Mouse (Mus musculus) liver, embryonic 13.5 days (tissue): Measurements from ENCODE around the gene Tex14. TPM values are rescaled to one million over a fixed set of nuclear protein-coding genes. Genes with fewer than 3 reads are reported as not detected.
A peak's percentile ranks its signal among the peaks of the same experiment; 100 is the strongest.

ENCODE experiments used
- ATAC-seq: fragments of 200-750 bp; cut with Nextera tagmentation; 2 replicates; pipeline ENCODE4 v1.8.0; 2017; ENCODE audit warnings: low read depth, mild to moderate bottlenecking, moderate number of reproducible peaks, moderate library complexity
- DNase-seq: peaks from one replicate; pipeline ENCODE4 v3.0.0; 2022
- H3K27ac ChIP-seq: fragments of 300-500 bp; sonication (generic); 2 replicates; pipeline ENCODE4 v1.5.1; 2015; ENCODE audit warnings: moderate library complexity, mild to moderate bottlenecking, inconsistent platforms
- H3K27me3 ChIP-seq: fragments of 300-500 bp; sonication (generic); 2 replicates; pipeline ENCODE4 v1.6.1; 2015; ENCODE audit warnings: mild to moderate bottlenecking, inconsistent platforms
- H3K36me3 ChIP-seq: fragments of 300-500 bp; sonication (generic); 2 replicates; pipeline ENCODE4 v1.6.1; 2015; ENCODE audit warnings: mild to moderate bottlenecking, inconsistent platforms
- H3K4me1 ChIP-seq: fragments of 300-500 bp; sonication (generic); replicated peaks from 2 replicates; pipeline ENCODE4 v1.6.1; 2015; ENCODE audit warnings: inconsistent platforms
- H3K4me2 ChIP-seq: fragments of 300-500 bp; sonication (generic); 2 replicates; pipeline ENCODE4 v1.6.1; 2015; ENCODE audit warnings: inconsistent platforms, mild to moderate bottlenecking, moderate library complexity
- H3K4me3 ChIP-seq: fragments of 300-500 bp; sonication (generic); replicated peaks from 2 replicates; pipeline ENCODE4 v1.5.1; 2015; ENCODE audit warnings: mild to moderate bottlenecking, inconsistent platforms
- H3K9ac ChIP-seq: fragments of 300-500 bp; sonication (generic); 2 replicates; pipeline ENCODE4 v1.6.1; 2015; ENCODE audit warnings: mild to moderate bottlenecking, inconsistent platforms
- H3K9me3 ChIP-seq: fragments of 300-500 bp; sonication (generic); replicated peaks from 2 replicates; pipeline ENCODE4 v1.6.1; 2016; ENCODE audit warnings: inconsistent platforms
- WGBS: fragments of 180-500 bp; shearing (Covaris S2); methylation state at CpG from one replicate; pipeline ENCODE4 v1.1.7; 2015; ENCODE audit not compliant: insufficient replicate concordance; 5-methylcytosine and 5-hydroxymethylcytosine counted together
- polyA plus RNA-seq: library from polyadenylated mRNA; unstranded; fragments of >200 nt; fragmentation: Nextera tagmentation; extraction: Ambion mirVana; gene quantifications from 2 replicates; pipeline ENCODE4 v1.2.1, GENCODE M21; 2015

The Tex14 gene
- polyA plus RNA-seq, 1 experiment from 2014 or later: 0.10 TPM

- H3K4me3 ChIP-seq: peak overlapping the region; percentile 64
- DNase-seq (peak; percentile 65), ATAC-seq (peak; percentile 86)
- no peaks in the 10 kb centered on the region; the same call in none of the 2 replicates for H3K27me3 ChIP-seq
- peak overlapping the region; percentile 67 for H3K9ac ChIP-seq
- under 1% methylated on average over 40 of the region's 40 CpGs for WGBS
- peak overlapping the region; percentile 87 for H3K4me2 ChIP-seq
- peaks cover 24% of the 10 kb centered on the region for H3K4me1 ChIP-seq
- 0 out of 2 replicates have a peak overlapping the region, but pooled peaks have one; percentile 2 for H3K27ac ChIP-seq
- no peaks in the 10 kb centered on the region for H3K9me3 ChIP-seq
- H3K36me3 ChIP-seq: no peaks in the 10 kb centered on the region
Measured at GRCm38 (mm10) chr11:87578249-87578962, 173.5 kb downstream of the Tex14 start.

GRCm38 (mm10) chr11:87578963-87579601 is 174.2 kb downstream of the Tex14 start:
- no peaks in the 10 kb centered on the region for H3K9me3 ChIP-seq
- H3K4me3 ChIP-seq: peak overlapping the region; percentile 64
- H3K27ac ChIP-seq: peak overlapping the region; percentile 20; the same call in 1 of the 2 replicates
- ATAC-seq: peak; percentile 57
- H3K36me3 ChIP-seq: no peaks in the 10 kb centered on the region
- H3K9ac ChIP-seq: peak overlapping the region; percentile 67
- H3K27me3 ChIP-seq: no peaks in the 10 kb centered on the region; the same call in none of the 2 replicates
- DNase-seq: peak; percentile 8
- H3K4me1 ChIP-seq: peaks cover 24% of the 10 kb centered on the region
- H3K4me2 ChIP-seq: peak overlapping the region; percentile 87
- 13% methylated on average over 10 of the region's 10 CpGs for WGBS

GRCm38 (mm10) chr11:87579713-87580112 is 174.8 kb downstream of the Tex14 start:
- no peak for ATAC-seq
- WGBS: 42% methylated on average over 1 of the region's 1 CpGs
- no peak for DNase-seq
- no peaks in the 10 kb centered on the region for H3K36me3 ChIP-seq
- no peaks in the 10 kb centered on the region for H3K9me3 ChIP-seq
- no peak overlapping the region for H3K4me3 ChIP-seq
- H3K9ac ChIP-seq: peak overlapping the region; percentile 18; the same call in 1 of the 2 replicates
- H3K4me2 ChIP-seq: peak overlapping the region; percentile 87
- no peaks in the 10 kb centered on the region; the same call in 1 of the 2 replicates for H3K27me3 ChIP-seq
- H3K4me1 ChIP-seq: peaks cover 24% of the 10 kb centered on the region
- 0 out of 2 replicates have a peak overlapping the region, but pooled peaks have one; percentile 20 for H3K27ac ChIP-seq

GRCm38 (mm10) chr11:87580543-87581085 is 175.7 kb downstream of the Tex14 start:
- no peaks in the 10 kb centered on the region for H3K36me3 ChIP-seq
- no peak overlapping the region for H3K4me3 ChIP-seq
- H3K27ac ChIP-seq: no peak overlapping the region
- DNase-seq: no peak
- no peak overlapping the region for H3K4me2 ChIP-seq
- peaks cover 24% of the 10 kb centered on the region for H3K4me1 ChIP-seq
- 53% methylated on average over 10 of the region's 10 CpGs for WGBS
- H3K9me3 ChIP-seq: no peaks in the 10 kb centered on the region
- H3K27me3 ChIP-seq: no peaks in the 10 kb centered on the region; the same call in 1 of the 2 replicates
- ATAC-seq: no peak
- no peak overlapping the region for H3K9ac ChIP-seq

- 77% methylated on average over 12 of the region's 12 CpGs for WGBS
- DNase-seq (no peak), ATAC-seq (no peak)
- no peak overlapping the region for H3K4me3 ChIP-seq
- no peaks in the 10 kb centered on the region for H3K9me3 ChIP-seq
- H3K9ac ChIP-seq: no peak overlapping the region
- H3K4me1 ChIP-seq: peaks cover 24% of the 10 kb centered on the region
- H3K27ac ChIP-seq: no peak overlapping the region
- H3K4me2 ChIP-seq: no peak overlapping the region
- H3K36me3 ChIP-seq: no peaks in the 10 kb centered on the region
- H3K27me3 ChIP-seq: no peaks in the 10 kb centered on the region; the same call in 1 of the 2 replicates
Measured at GRCm38 (mm10) chr11:87581161-87581865, 176.4 kb downstream of the Tex14 start.

DNA sequence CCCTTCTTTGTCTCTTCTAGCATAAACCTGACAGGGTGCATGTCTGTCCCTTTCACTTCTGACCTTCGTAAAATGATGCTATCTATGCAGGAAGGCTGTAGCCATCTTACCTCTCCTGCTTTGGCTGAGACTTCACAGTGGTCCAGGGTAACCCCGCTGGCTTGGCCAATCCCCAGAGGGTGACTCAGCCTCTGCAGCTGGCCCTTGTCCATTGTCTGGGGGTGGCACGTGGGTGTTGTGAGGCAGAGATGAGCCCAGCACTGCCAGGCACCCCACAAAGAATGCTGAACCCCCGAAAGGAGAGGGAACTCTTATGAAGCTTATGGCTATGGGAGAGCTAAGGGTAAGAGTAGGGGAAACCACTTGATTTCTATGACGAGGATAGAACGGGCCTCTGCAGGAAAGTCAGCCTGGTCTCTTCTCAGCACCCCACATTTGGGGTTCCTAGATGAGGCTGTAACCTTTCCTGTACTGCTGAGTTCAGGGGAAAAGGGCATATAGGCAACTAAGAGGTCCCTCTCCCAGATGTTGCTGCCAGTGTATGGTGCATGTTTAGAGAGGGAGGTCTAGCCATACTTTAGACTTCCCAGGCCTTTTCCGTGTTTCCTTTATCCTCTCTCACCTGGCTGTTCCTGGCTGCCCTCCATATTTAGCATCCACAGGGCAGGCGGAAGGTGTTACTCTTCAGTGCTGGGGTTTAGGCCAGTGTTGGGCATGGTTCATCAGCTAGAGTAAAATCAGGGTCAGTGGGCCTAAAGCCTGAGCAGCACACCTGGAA is 177.3 kb downstream of the Tex14 start:
- no peaks in the 10 kb centered on the region for H3K9me3 ChIP-seq
- H3K4me2 ChIP-seq: no peak overlapping the region
- ATAC-seq (no peak), DNase-seq (no peak)
- H3K4me1 ChIP-seq: peaks cover 24% of the 10 kb centered on the region
- no peak overlapping the region for H3K27ac ChIP-seq
- H3K36me3 ChIP-seq: no peaks in the 10 kb centered on the region
- 70% methylated on average over 8 of the region's 8 CpGs for WGBS
- no peak overlapping the region for H3K4me3 ChIP-seq
- H3K9ac ChIP-seq: no peak overlapping the region
- H3K27me3 ChIP-seq: no peaks in the 10 kb centered on the region; the same call in 1 of the 2 replicates

GRCm38 (mm10) chr11:87583291-87584034 is 178.6 kb downstream of the Tex14 start:
- no peaks in the 10 kb centered on the region for H3K9me3 ChIP-seq
- H3K36me3 ChIP-seq: no peaks in the 10 kb centered on the region
- H3K27me3 ChIP-seq: no peaks in the 10 kb centered on the region
- DNase-seq (no peak), ATAC-seq (no peak)
- no peak overlapping the region for H3K9ac ChIP-seq
- 63% methylated on average over 6 of the region's 6 CpGs for WGBS
- H3K4me2 ChIP-seq: no peak overlapping the region
- H3K4me1 ChIP-seq: peaks cover 14% of the 10 kb centered on the region
- H3K4me3 ChIP-seq: no peak overlapping the region
- H3K27ac ChIP-seq: 0 out of 2 replicates have a peak overlapping the region, but pooled peaks have one; percentile 13

- Histone ChIP-seq H3K4me3 (no peak overlapping the region), H3K9ac (no peak overlapping the region), H3K27ac (peak overlapping the region; percentile 52), H3K4me2 (no peak overlapping the region), H3K9me3 (no peaks in the 10 kb centered on the region), H3K27me3 (no peaks in the 10 kb centered on the region), H3K4me1 (peaks cover 11% of the 10 kb centered on the region), H3K36me3 (no peaks in the 10 kb centered on the region)
- DNase-seq: no peak
- no peak for ATAC-seq
- 69% methylated on average over 10 of the region's 10 CpGs for WGBS
Measured at GRCm38 (mm10) chr11:87584711-87585505, 180.0 kb downstream of the Tex14 start.

DNA sequence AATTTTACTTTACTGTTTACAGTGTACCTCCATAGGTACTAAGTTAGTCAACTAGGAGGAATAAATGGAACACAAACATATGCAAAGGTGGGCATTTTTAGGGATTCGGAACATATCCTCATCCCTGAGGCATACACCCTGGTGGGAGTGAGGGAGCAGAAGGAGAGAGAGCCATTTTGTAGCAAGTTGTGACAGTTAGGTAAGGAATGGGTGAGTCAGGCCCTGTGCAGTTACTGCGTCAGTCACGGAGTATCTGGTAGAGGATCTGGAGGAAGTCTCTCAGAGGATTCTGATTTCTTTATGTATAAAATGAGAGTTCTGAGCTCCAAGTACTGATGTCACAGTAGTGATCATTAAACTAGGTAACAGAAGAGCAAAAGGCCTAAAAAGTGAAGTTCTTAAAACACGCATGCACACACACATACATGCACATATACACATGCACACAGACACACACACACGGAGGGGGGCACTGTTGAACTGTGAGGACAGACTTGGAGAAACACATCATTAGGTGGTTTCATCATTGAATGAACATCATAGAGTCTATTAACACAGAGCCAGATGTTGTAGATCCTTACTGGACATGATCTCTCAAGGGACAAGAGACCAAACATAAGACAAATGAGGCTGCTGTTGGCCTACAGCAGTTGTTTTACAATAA is 182.5 kb downstream of the Tex14 start:
- peaks cover 22% of the 10 kb centered on the region for H3K4me1 ChIP-seq
- H3K36me3 ChIP-seq: no peaks in the 10 kb centered on the region
- no peak overlapping the region for H3K4me2 ChIP-seq
- no peaks in the 10 kb centered on the region for H3K27me3 ChIP-seq
- DNase-seq: no peak
- H3K9me3 ChIP-seq: no peaks in the 10 kb centered on the region
- H3K9ac ChIP-seq: no peak overlapping the region
- 86% methylated on average over 5 of the region's 5 CpGs for WGBS
- H3K4me3 ChIP-seq: no peak overlapping the region
- no peak for ATAC-seq
- H3K27ac ChIP-seq: no peak overlapping the region
